Mouse (Mus musculus): ENCODE data around the gene Gm13199.

The Gm13199 gene

DNA sequence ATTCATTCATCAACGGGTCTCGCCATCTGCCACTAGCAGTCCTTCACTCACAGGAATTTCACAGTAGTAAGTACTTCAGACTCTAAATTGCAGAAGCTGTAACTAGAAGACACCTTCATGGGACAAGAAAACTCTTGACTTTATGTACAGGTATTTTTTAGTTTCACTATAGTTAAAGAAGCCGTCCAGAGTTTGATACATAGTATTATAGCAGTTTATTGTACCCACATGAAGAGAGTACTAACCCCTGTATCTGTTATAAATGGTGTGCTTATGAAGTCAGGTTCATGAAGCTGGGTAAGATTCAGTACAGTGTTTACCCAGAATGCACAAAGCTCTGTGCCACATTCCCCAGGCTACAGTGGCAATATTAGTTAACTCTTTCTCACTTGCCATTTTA, at the start of gene Gm13199:
TSS of gene Gm13199 (minus strand) at position 101 of the 400 bp plus-strand sequence.
- no peak for DNase-seq (ENCODE audit: low spot score)

GRCm38 (mm10) chr2:5911282-5911965, 48.7 kb upstream of the Gm13199 start:
- DNase-seq (ENCODE audit: low spot score): no peak

- peak; percentile 28 for DNase-seq (ENCODE audit: low spot score)
These were observed 43.9 kb upstream of the Gm13199 start for GRCm38 (mm10) chr2:5906625-5907024.

DNA sequence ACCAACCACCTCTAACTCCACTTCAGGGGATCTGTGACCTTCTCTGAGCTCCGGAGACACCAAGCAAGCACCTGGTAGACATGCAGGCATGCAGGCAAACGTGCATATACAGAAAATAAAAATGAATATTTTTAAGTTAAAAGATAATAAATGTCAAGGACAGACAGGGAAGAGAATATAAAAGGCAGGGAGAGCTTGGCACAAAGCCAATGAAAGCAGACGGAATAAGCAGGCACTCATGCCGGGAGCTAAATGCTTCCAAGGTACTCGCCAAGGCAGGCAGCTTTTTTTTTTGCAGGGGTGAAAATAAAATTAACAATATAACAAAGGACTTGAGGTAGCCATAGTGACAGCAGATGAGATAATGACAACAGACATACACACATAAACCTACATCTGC, 43.4 kb upstream of the Gm13199 start:
- no peak for DNase-seq (ENCODE audit: low spot score)

- peak; percentile 16 for DNase-seq (ENCODE audit: low spot score)
These were observed 37.4 kb upstream of the Gm13199 start for GRCm38 (mm10) chr2:5900145-5900544.

DNA sequence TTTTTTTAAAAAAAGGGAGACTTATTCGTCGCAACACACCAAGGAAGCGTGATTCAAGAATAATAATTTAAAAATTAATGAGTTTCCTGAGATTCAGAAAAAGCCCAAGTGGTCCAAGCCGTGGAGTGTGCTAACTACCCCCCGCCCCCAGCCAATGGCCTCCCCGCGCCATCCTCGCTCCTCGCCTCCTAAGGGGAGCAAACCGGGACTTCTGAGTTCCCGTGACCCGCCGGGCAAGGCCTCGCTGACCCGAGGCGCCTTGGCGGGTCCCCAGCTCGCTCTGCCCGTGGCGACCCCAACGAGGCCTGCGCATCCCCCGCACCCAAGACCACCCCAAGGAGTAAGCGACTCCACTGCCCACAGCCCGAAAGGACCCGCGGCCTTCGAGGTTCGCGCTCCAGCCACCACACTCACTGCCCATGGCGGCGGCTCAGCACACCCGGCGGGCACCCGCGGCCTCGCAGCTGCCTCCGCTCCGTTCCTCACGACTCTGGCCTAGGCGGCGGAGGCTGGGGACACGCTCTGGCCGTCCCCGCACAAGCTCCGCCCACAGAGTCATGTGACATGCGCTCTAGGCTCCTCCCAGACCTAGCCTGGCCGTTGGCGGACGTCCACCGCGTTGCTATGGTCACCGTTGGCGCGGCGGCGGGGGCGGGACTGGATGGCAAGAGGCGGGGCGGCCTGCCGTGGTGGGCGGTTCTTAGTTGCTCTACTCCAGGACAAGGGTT, 32.3 kb upstream of the Gm13199 start, which contains the start of gene Sec61a2:
TSS of gene Sec61a2 (minus strand) at position 590 of the 728 bp plus-strand sequence.
- DNase-seq (ENCODE audit: low spot score): peak; percentile 93

GRCm38 (mm10) chr2:5894296-5894695, 31.6 kb upstream of the Gm13199 start:
- DNase-seq (ENCODE audit: low spot score): no peak

- no peak for DNase-seq (ENCODE audit: low spot score)
These were observed 26.7 kb upstream of the Gm13199 start for GRCm38 (mm10) chr2:5889412-5889811.

DNA sequence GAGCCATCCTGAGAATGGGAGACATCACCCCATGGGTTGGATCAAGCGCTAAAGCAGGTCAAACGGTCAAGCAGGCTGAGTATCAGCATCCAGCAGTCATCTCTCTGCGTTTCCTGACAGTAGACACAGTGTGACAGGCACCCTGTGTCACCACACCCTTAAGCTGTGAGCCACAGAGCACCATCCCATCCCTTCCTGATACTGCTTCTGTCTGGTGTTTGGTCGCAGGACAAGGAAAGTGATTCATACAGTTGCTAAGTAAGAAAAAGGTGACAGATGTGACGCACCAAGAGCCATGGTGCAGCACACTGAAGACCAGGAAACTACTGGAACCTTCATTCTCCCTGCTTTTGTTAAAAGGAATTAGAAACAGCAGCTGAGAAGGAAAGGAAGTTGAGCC, 26.1 kb upstream of the Gm13199 start:
- DNase-seq (ENCODE audit: low spot score): no peak

DNA sequence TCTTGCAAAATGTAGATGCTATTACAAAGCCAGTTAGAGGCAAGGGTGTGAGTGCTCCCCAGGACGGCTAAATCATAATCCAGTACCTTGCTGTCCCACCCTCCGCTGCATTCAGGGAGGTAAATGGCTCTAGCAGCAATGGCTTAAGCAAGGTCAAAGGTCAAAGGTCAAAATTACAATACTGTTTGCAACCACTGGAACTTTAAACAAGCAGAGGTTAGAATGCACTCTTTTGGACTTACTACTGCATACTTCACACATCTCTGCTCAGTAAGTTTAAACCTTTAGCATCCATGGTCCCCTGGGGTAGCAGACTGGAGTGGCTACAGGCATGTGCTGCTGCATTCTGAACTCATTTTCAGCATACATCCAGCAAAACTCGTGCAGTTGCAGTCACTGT, 14.7 kb upstream of the Gm13199 start:
- no peak for DNase-seq (ENCODE audit: low spot score)

GRCm38 (mm10) chr2:5869746-5870145, 7.0 kb upstream of the Gm13199 start:
- no peak for DNase-seq (ENCODE audit: low spot score)

DNA sequence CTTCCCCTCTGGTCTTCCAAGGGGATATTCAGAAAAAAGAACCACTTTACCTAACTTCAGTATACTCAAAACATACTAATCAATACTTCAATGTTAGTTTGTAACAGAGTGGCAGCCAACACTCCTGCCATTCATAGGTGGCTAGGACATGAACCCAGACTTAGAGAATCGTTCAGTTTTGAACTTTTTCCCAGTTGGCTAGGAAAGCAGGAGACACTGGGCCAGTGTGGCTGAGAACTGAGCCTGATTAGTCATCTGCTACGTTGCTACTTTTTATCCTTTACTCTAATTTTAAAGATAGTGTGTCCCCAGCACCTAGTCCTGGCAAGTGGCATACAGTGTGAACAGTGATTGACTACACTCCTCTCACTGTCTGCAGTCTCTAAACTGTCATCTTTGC, 4.9 kb upstream of the Gm13199 start:
- no peak for DNase-seq (ENCODE audit: low spot score)

- DNase-seq (ENCODE audit: low spot score): no peak
These were observed 10.9 kb downstream of the Gm13199 start for GRCm38 (mm10) chr2:5851866-5852265.

DNA sequence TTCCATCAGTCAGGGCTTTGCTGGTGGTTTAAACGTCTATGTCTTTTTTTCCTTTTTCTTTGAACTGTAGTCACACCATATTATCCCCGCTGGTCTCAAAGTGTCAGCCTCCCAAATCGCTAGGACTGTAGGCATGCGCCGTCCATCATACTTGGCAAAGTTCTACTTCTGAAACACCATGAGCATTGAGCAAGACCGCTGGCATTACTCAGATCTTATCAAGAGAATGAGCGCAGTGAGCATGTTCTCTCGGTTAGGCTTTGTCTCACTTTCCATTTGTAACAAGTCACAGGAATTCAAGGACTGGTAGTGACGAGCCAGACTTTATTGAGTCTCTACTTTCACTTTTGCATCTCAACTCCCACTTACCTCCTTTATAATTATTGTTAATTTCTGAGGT, 11.6 kb downstream of the Gm13199 start:
- no peak for DNase-seq (ENCODE audit: low spot score)

DNA sequence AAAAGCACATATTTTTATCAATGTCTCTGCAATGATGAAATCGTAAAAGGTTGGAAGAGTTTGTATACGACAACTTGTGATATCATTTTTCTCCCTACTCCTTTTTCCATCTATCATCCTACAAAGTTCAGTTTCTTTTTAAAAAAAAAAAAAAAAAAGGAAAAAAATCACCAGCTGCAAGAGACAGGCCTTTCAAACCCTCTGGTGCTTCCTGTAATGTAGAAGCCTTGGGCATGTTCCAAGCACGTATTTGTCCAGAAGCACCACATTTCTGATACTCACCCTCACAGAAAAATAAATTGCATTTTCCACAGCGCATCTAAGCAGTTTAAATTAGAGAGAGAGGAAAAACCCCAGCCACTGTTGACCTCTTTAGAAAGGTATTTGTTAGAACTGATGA, 16.9 kb downstream of the Gm13199 start:
- DNase-seq (ENCODE audit: low spot score): no peak

- peak; percentile 86 for DNase-seq (ENCODE audit: low spot score)
These were observed 17.7 kb downstream of the Gm13199 start, which contains the start of the genes Nudt5 and Cdc123 for GRCm38 (mm10) chr2:5844873-5845631. Gene Nudt5, plus strand, starts transcription at chr2:5845019. Gene Cdc123, minus strand, starts transcription at chr2:5845164.

GRCm38 (mm10) chr2:5844181-5844872, 18.4 kb downstream of the Gm13199 start:
- DNase-seq (ENCODE audit: low spot score): no peak

DNA sequence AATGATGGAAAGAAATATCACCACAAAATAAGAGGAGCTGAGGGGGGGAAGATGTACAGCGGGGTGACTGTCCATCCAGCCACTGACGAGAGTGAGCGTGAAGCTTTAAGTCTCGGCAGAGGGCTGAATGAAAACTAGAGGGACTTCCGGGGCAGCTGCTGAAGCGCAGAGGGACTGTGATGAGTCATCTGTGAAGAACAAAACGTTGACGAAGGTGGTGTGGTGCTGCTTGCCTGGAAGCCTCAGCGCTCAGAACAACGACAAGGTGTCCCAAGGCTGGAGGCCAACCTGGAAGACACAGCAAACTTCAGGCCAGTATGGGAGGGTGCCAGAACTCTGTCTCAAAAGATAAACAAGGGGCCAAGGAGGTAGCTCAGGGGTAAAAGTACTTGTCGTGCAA, 21.9 kb downstream of the Gm13199 start:
- no peak for DNase-seq (ENCODE audit: low spot score)

DNA sequence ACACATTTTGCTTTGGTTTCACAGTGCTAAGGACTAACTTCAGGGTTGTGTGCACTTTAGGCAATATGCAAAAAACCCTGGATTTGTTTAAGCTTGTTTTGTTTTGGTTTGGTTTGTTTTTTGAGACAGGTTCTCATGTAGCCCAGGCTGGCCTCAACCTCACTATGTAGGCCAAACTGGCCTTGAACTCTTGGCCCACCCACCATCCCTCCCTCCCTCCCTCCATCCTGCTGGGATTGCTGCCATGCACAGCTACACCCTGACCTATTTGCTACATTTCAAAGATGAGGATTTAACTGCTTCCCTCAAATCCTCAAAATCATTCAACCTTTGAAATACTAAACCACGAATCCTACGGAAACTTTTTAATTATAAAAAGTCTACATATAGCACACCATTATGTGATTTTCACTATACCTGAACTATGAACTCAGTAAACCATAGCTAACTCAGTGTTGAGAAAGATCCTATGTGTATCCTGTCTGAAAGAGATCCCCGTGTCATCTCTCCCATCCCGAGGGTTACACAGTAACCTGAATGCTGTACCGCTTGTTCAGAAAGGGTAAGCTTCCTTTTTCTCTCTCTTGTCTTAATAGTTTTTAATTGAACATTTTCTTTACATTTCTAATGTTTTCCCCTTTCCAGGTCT, 37.3 kb downstream of the Gm13199 start:
- DNase-seq (ENCODE audit: low spot score): no peak

GRCm38 (mm10) chr2:5824685-5825084, 38.0 kb downstream of the Gm13199 start:
- DNase-seq (ENCODE audit: low spot score): no peak

GRCm38 (mm10) chr2:5824213-5824612, 38.5 kb downstream of the Gm13199 start:
- DNase-seq (ENCODE audit: low spot score): no peak

GRCm38 (mm10) chr2:5822449-5822848, 40.3 kb downstream of the Gm13199 start:
- DNase-seq (ENCODE audit: low spot score): no peak
